Mouse (Mus musculus): ENCODE results near the gene Tamm41. TPM values are rescaled to one million over a fixed set of nuclear protein-coding genes. Genes with fewer than 3 reads are reported as not detected.

The Tamm41 gene
- total RNA-seq (2015; ENCODE audit: low replicate concordance), result 4.0 and 25.2 TPM in 2 replicates
- total RNA-seq (2017; ENCODE audit: low replicate concordance), result 3.2 and 9.8 TPM in 2 replicates

GRCm38 (mm10) chr6:115037103-115038094 lies at the start of gene Tamm41:
Gene Tamm41, minus strand, starts transcription at chr6:115037876.
- peak; percentile 93 for ATAC-seq (replicated peaks; ENCODE audit: low FRiP score, poor library complexity, severe bottlenecking)

GRCm38 (mm10) chr6:115085274-115085841 lies 47.7 kb upstream of the Tamm41 start:
- ATAC-seq (replicated peaks; ENCODE audit: low FRiP score, poor library complexity, severe bottlenecking), result no peak

- no peak for ATAC-seq (replicated peaks; ENCODE audit: low FRiP score, poor library complexity, severe bottlenecking)
These were observed 39.3 kb upstream of the Tamm41 start for GRCm38 (mm10) chr6:115076781-115077575.

- ATAC-seq (replicated peaks; ENCODE audit: low FRiP score, poor library complexity, severe bottlenecking), result no peak
These were observed 34.3 kb upstream of the Tamm41 start for GRCm38 (mm10) chr6:115072024-115072423.

GRCm38 (mm10) chr6:115065411-115066241 lies 27.9 kb upstream of the Tamm41 start:
- peak; percentile 54 for ATAC-seq (replicated peaks; ENCODE audit: low FRiP score, poor library complexity, severe bottlenecking)

GRCm38 (mm10) chr6:115062605-115063350 lies 25.1 kb upstream of the Tamm41 start:
- ATAC-seq (replicated peaks; ENCODE audit: low FRiP score, poor library complexity, severe bottlenecking), result no peak

- ATAC-seq (replicated peaks; ENCODE audit: low FRiP score, poor library complexity, severe bottlenecking), result no peak
These were observed 21.6 kb upstream of the Tamm41 start for GRCm38 (mm10) chr6:115059227-115059626.

- no peak for ATAC-seq (replicated peaks; ENCODE audit: low FRiP score, poor library complexity, severe bottlenecking)
These were observed 19.0 kb upstream of the Tamm41 start for GRCm38 (mm10) chr6:115056699-115057098.

- ATAC-seq (replicated peaks; ENCODE audit: low FRiP score, poor library complexity, severe bottlenecking), result no peak
These were observed 17.8 kb upstream of the Tamm41 start for GRCm38 (mm10) chr6:115055440-115055839.

- no peak for ATAC-seq (replicated peaks; ENCODE audit: low FRiP score, poor library complexity, severe bottlenecking)
These were observed 14.0 kb upstream of the Tamm41 start for GRCm38 (mm10) chr6:115051586-115052197.

- ATAC-seq (replicated peaks; ENCODE audit: low FRiP score, poor library complexity, severe bottlenecking), result no peak
These were observed 11.3 kb upstream of the Tamm41 start for GRCm38 (mm10) chr6:115049015-115049414.

- ATAC-seq (replicated peaks; ENCODE audit: low FRiP score, poor library complexity, severe bottlenecking), result no peak
These were observed 10.1 kb upstream of the Tamm41 start for GRCm38 (mm10) chr6:115047816-115048215.

- ATAC-seq (replicated peaks; ENCODE audit: low FRiP score, poor library complexity, severe bottlenecking), result no peak
These were observed 8.4 kb upstream of the Tamm41 start for GRCm38 (mm10) chr6:115046064-115046463.

- ATAC-seq (replicated peaks; ENCODE audit: low FRiP score, poor library complexity, severe bottlenecking), result no peak
These were observed 7.0 kb upstream of the Tamm41 start for GRCm38 (mm10) chr6:115044709-115045108.

GRCm38 (mm10) chr6:115043657-115044500 lies 6.2 kb upstream of the Tamm41 start:
- ATAC-seq (replicated peaks; ENCODE audit: low FRiP score, poor library complexity, severe bottlenecking), result no peak

- no peak for ATAC-seq (replicated peaks; ENCODE audit: low FRiP score, poor library complexity, severe bottlenecking)
These were observed 4.9 kb upstream of the Tamm41 start for GRCm38 (mm10) chr6:115042609-115043008.

GRCm38 (mm10) chr6:115033441-115033840 lies 4.2 kb downstream of the Tamm41 start:
- ATAC-seq (replicated peaks; ENCODE audit: low FRiP score, poor library complexity, severe bottlenecking), result no peak
